Mouse (Mus musculus) lung, postnatal 0 days (tissue): ENCODE measurements around the gene Cd2ap. TPM values are rescaled to one million over a fixed set of nuclear protein-coding genes. Genes with fewer than 3 reads are reported as not detected.
A peak's percentile ranks its signal among the peaks of the same experiment; 100 is the strongest.

Source experiments
- ATAC-seq: fragments of 200-750 bp; cut with Nextera tagmentation; 2 replicates; pipeline ENCODE4 v1.8.0; 2017; ENCODE audit warnings: moderate library complexity
- DNase-seq: peaks from one replicate; pipeline ENCODE4 v3.0.0-alpha.2; 2016; ENCODE audit warnings: low spot score
- H3K27ac ChIP-seq: fragments of 300-500 bp; sonication (generic); 2 replicates; pipeline ENCODE4 v1.5.1; 2014; ENCODE audit warnings: antibody characterized with exemption, mild to moderate bottlenecking, low read length, mixed read lengths
- H3K27me3 ChIP-seq: fragments of 300-500 bp; sonication (generic); replicated peaks from 2 replicates; pipeline ENCODE4 v1.6.1; 2014; ENCODE audit warnings: low read length, mixed read lengths; ENCODE audit not compliant: insufficient read depth
- H3K36me3 ChIP-seq: fragments of 300-500 bp; sonication (generic); 2 replicates; pipeline ENCODE4 v1.6.1; 2014; ENCODE audit warnings: low read length, mixed read lengths; ENCODE audit not compliant: insufficient read depth
- H3K4me1 ChIP-seq: fragments of 300-500 bp; sonication (generic); 2 replicates; pipeline ENCODE4 v1.6.1; 2014; ENCODE audit warnings: antibody characterized with exemption, low read depth, low read length, mixed read lengths; ENCODE audit not compliant: insufficient read depth
- H3K4me2 ChIP-seq: fragments of 300-500 bp; sonication (generic); replicated peaks from 2 replicates; pipeline ENCODE4 v1.6.1; 2014; ENCODE audit warnings: low read depth, mild to moderate bottlenecking, low read length, moderate library complexity, mixed read lengths
- H3K4me3 ChIP-seq: fragments of 300-500 bp; sonication (generic); 2 replicates; pipeline ENCODE4 v1.5.1; 2014; ENCODE audit warnings: low read depth, low read length
- H3K9ac ChIP-seq: fragments of 300-500 bp; sonication (generic); replicated peaks from 2 replicates; pipeline ENCODE4 v1.6.1; 2014; ENCODE audit warnings: low read depth, mild to moderate bottlenecking
- H3K9me3 ChIP-seq: fragments of 300-500 bp; sonication (generic); 2 replicates; pipeline ENCODE4 v1.6.1; 2016; ENCODE audit warnings: low read length, mixed read lengths
- CTCF ChIP-seq: IDR thresholded peaks from 2 replicates; pipeline ENCODE4 v1.5.1; 2016; ENCODE audit warnings: antibody characterized with exemption, mild to moderate bottlenecking
- EP300 ChIP-seq: IDR thresholded peaks from 2 replicates; pipeline ENCODE4 v1.6.1; 2016; ENCODE audit warnings: antibody characterized with exemption, mild to moderate bottlenecking, control low read depth
- WGBS: fragments of 180-500 bp; shearing (Covaris S2); extraction: QIAGEN DNeasy Blood & Tissue Kit; methylation state at CpG from one replicate; pipeline ENCODE4 v1.1.7; 2014; 5-methylcytosine and 5-hydroxymethylcytosine counted together
- polyA plus RNA-seq: library from polyadenylated mRNA; unstranded; fragments of >200 nt; fragmentation: Nextera tagmentation; extraction: Ambion mirVana; gene quantifications from 2 replicates; pipeline ENCODE4 v1.2.1, GENCODE M21; 2015

The Cd2ap gene
- polyA plus RNA-seq, 1 experiment from 2014 or later = 23.1 TPM

DNA sequence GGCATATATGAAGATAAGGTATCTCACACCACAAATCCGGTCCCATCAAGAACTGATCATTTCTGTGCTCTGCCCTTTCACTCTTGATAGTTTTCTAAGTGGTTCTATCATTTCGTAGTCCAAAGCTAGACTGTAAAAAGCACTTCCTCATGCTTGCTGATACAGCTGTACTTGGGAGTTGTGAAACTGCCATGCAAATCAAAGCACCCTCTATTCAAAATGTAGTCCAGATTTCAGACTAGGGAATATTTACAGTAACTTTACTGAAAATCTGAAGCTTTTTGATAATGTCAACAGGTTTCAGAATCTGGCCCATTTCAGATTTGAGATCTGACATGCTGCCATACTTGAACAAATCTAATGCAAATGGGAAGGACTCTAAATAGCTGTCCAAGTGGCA lies 39.3 kb downstream of the Cd2ap start:
- WGBS = 74% methylated on average over 2 of the region's 2 CpGs
- no peaks in the 10 kb centered on the region for H3K9me3 ChIP-seq
- H3K4me2 ChIP-seq = no peak overlapping the region
- no peak for ATAC-seq
- DNase-seq = no peak
- no peak overlapping the region for H3K9ac ChIP-seq
- no peak overlapping the region for H3K4me3 ChIP-seq
- TF ChIP-seq EP300 = no peak
- no peak for TF ChIP-seq CTCF
- H3K27ac ChIP-seq = no peak overlapping the region
- H3K27me3 ChIP-seq = no peaks in the 10 kb centered on the region
- H3K4me1 ChIP-seq = no peaks in the 10 kb centered on the region
- H3K36me3 ChIP-seq = no peaks in the 10 kb centered on the region

GRCm38 (mm10) chr17:42822787-42823186 lies 53.7 kb downstream of the Cd2ap start:
- Histone ChIP-seq H3K9ac (no peak overlapping the region), H3K4me3 (no peak overlapping the region), H3K4me2 (no peak overlapping the region), H3K27ac (no peak overlapping the region), H3K4me1 (no peaks in the 10 kb centered on the region), H3K27me3 (no peaks in the 10 kb centered on the region), H3K36me3 (peaks cover 3% of the 10 kb centered on the region; the same call in 1 of the 2 replicates), H3K9me3 (no peaks in the 10 kb centered on the region)
- TF ChIP-seq CTCF (no peak), EP300 (no peak)
- 83% methylated on average over 8 of the region's 8 CpGs for WGBS
- DNase-seq = no peak
- ATAC-seq = no peak

DNA sequence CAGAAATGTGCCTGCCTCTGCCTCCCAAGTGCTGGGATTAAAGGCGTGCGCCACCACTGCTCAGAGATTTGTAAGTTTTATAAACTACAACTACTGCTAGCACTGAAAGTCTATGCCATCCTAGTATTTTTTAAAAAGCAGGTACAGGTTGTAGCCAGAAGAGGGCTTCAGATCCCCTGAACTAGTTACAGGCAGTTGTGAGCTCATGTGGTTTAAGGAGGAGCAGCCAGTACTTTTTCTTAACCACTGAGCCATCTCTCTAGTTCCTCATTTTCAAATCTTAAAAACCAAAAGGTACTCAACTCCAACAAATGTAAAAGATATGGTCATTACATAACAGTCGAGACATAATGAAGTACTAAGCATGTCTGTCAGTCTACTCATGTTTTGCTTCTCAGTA lies 61.1 kb downstream of the Cd2ap start:
- Histone ChIP-seq H3K36me3 (peaks cover 5% of the 10 kb centered on the region; the same call in 1 of the 2 replicates), H3K4me1 (no peaks in the 10 kb centered on the region), H3K27me3 (no peaks in the 10 kb centered on the region), H3K9ac (no peak overlapping the region), H3K9me3 (no peaks in the 10 kb centered on the region), H3K4me2 (no peak overlapping the region), H3K4me3 (no peak overlapping the region), H3K27ac (no peak overlapping the region)
- no peak for DNase-seq
- no peak for ATAC-seq
- WGBS = 93% methylated on average over 3 of the region's 3 CpGs
- TF ChIP-seq EP300 (no peak), CTCF (peak; percentile 27)

GRCm38 (mm10) chr17:42792412-42792975 lies 84.0 kb downstream of the Cd2ap start:
- TF ChIP-seq EP300 (peak; percentile 60), CTCF (no peak)
- peaks cover 7% of the 10 kb centered on the region; the same call in 1 of the 2 replicates for H3K36me3 ChIP-seq
- no peak overlapping the region for H3K27ac ChIP-seq
- H3K4me3 ChIP-seq = no peak overlapping the region
- peak; percentile 87 for ATAC-seq
- H3K9me3 ChIP-seq = no peaks in the 10 kb centered on the region
- DNase-seq = peak; percentile 71
- no peaks in the 10 kb centered on the region for H3K27me3 ChIP-seq
- 64% methylated on average over 2 of the region's 2 CpGs for WGBS
- H3K9ac ChIP-seq = no peak overlapping the region
- H3K4me2 ChIP-seq = no peak overlapping the region
- H3K4me1 ChIP-seq = no peaks in the 10 kb centered on the region

- no peak for TF ChIP-seq EP300
- TF ChIP-seq CTCF = no peak
- H3K9me3 ChIP-seq = no peaks in the 10 kb centered on the region
- H3K4me1 ChIP-seq = no peaks in the 10 kb centered on the region
- H3K36me3 ChIP-seq = no peaks in the 10 kb centered on the region
- H3K27ac ChIP-seq = no peak overlapping the region
- ATAC-seq = no peak
- no peak overlapping the region for H3K9ac ChIP-seq
- no peaks in the 10 kb centered on the region for H3K27me3 ChIP-seq
- peak; percentile 17 for DNase-seq
- 64% methylated on average over 1 of the region's 1 CpGs for WGBS
- no peak overlapping the region for H3K4me2 ChIP-seq
- H3K4me3 ChIP-seq = no peak overlapping the region
These were observed 85.7 kb downstream of the Cd2ap start for GRCm38 (mm10) chr17:42790787-42791186.

GRCm38 (mm10) chr17:42789723-42790122 lies 86.7 kb downstream of the Cd2ap start:
- WGBS = 67% methylated on average over 2 of the region's 2 CpGs
- no peak for DNase-seq
- no peaks in the 10 kb centered on the region for H3K9me3 ChIP-seq
- TF ChIP-seq EP300 = no peak
- TF ChIP-seq CTCF = no peak
- no peaks in the 10 kb centered on the region for H3K4me1 ChIP-seq
- no peaks in the 10 kb centered on the region for H3K27me3 ChIP-seq
- H3K27ac ChIP-seq = no peak overlapping the region
- no peak for ATAC-seq
- H3K36me3 ChIP-seq = no peaks in the 10 kb centered on the region
- no peak overlapping the region for H3K9ac ChIP-seq
- no peak overlapping the region for H3K4me2 ChIP-seq
- no peak overlapping the region for H3K4me3 ChIP-seq
